Mouse (Mus musculus): ENCODE data around the gene Rab14.

- TF ChIP-seq GATA1 (IDR thresholded peaks at IDR 0.05; ENCODE audit: low read length) (no peak), TAL1 (IDR thresholded peaks at IDR 0.05; ENCODE audit: low read length) (no peak)
Measured at GRCm38 (mm10) chr2:35131491-35131890, 69.4 kb downstream of the Rab14 start.
